Mouse (Mus musculus) forebrain, embryonic 14.5 days (tissue): ENCODE data around the gene Gm38119. TPM values are rescaled to one million over a fixed set of nuclear protein-coding genes. Genes with fewer than 3 reads are reported as not detected.
"Not testable (repeated sequence)": the region's sequence is repeated elsewhere in the genome, so short reads cannot be mapped to it uniquely, and the experiment has no call there.

ENCODE experiments used
- ATAC-seq: fragments of 200-750 bp; cut with Nextera tagmentation; 2 replicates; pipeline ENCODE4 v1.8.0; 2017; ENCODE audit warnings: mild to moderate bottlenecking, moderate library complexity
- DNase-seq: peaks from one replicate; pipeline ENCODE4 v3.0.0-alpha.2; 2015; ENCODE audit warnings: low spot score
- H3K27ac ChIP-seq: fragments of 300-500 bp; sonication (generic); 2 replicates; pipeline ENCODE4 v1.5.1; 2014; ENCODE audit warnings: low read depth, mild to moderate bottlenecking, control low read depth, low read length, moderate library complexity
- H3K27me3 ChIP-seq: fragments of 300-500 bp; sonication (generic); replicated peaks from 2 replicates; pipeline ENCODE4 v1.6.1; 2014; ENCODE audit warnings: low read length, control low read depth, mixed read lengths; ENCODE audit not compliant: control insufficient read depth, insufficient read depth
- H3K36me3 ChIP-seq: fragments of 300-500 bp; sonication (generic); 2 replicates; pipeline ENCODE4 v1.6.1; 2014; ENCODE audit warnings: low read length, control low read depth; ENCODE audit not compliant: control insufficient read depth, insufficient read depth
- H3K4me1 ChIP-seq: fragments of 300-500 bp; sonication (generic); 2 replicates; pipeline ENCODE4 v1.6.1; 2014; ENCODE audit warnings: antibody characterized with exemption, low read length, control low read depth; ENCODE audit not compliant: control insufficient read depth, insufficient read depth
- H3K4me2 ChIP-seq: fragments of 300-500 bp; sonication (generic); 2 replicates; pipeline ENCODE4 v1.6.1; 2014; ENCODE audit warnings: mild to moderate bottlenecking, control low read depth, low read length
- H3K4me3 ChIP-seq: fragments of 300-500 bp; sonication (generic); 2 replicates; pipeline ENCODE4 v1.5.1; 2014; ENCODE audit warnings: low read depth, low read length, control low read depth
- H3K9ac ChIP-seq: fragments of 300-500 bp; sonication (generic); 2 replicates; pipeline ENCODE4 v1.6.1; 2014; ENCODE audit warnings: mild to moderate bottlenecking, low read length, control low read depth, moderate library complexity
- H3K9me3 ChIP-seq: fragments of 300-500 bp; sonication (generic); replicated peaks from 2 replicates; pipeline ENCODE4 v1.6.1; 2016; ENCODE audit warnings: low read length, control low read depth, mixed read lengths; ENCODE audit not compliant: control insufficient read depth
- WGBS: fragments of 180-500 bp; shearing (Covaris S2); extraction: QIAGEN DNeasy Blood & Tissue Kit; methylation state at CpG from one replicate; pipeline ENCODE4 v1.1.7; 2014; 5-methylcytosine and 5-hydroxymethylcytosine counted together
- polyA plus RNA-seq: library from polyadenylated mRNA; unstranded; fragments of >200 nt; fragmentation: Nextera tagmentation; extraction: Ambion mirVana; gene quantifications from 2 replicates; pipeline ENCODE4 v1.2.1, GENCODE M21; 2014

The Gm38119 gene
- polyA plus RNA-seq, 1 experiment from 2014 or later = not detected

DNA sequence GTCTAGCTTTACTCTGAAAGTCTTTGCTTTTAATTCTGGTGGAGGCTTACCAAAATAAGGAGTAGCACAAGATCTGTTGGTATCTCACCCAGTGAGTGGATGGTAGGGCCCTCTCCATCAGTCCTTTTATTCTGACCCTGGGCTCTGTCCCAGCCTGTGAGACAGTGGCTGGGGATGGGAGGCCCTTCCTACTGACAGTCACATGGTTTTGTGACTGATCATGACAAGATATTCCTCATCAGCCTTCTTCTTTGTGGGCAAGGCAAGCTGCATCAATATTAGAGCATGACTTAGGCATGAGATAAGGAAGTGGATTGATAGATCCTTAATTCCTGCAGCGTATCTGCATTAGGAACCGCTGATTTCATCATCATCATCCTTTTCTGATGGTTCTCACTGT lies 29.9 kb downstream of the Gm38119 start, which contains the start of gene Lce1e:
TSS of gene Lce1e (minus strand) at position 101 of the 400 bp plus-strand sequence.
- WGBS = 84% methylated on average over 2 of the region's 2 CpGs
- DNase-seq (no peak), ATAC-seq (no peak)
- Histone ChIP-seq H3K4me1 (no peaks in the 10 kb centered on the region), H3K4me2 (no peak within 1 kb of the TSS), H3K9ac (no peak within 1 kb of the TSS), H3K27me3 (no peaks in the 10 kb centered on the region), H3K9me3 (no peaks in the 10 kb centered on the region), H3K4me3 (no peak within 1 kb of the TSS), H3K27ac (no peak within 1 kb of the TSS), H3K36me3 (no peaks in the 10 kb centered on the region)

GRCm38 (mm10) chr3:92694613-92695012 lies 44.3 kb downstream of the Gm38119 start:
- Histone ChIP-seq H3K36me3 (no peaks in the 10 kb centered on the region), H3K27ac (no peak overlapping the region), H3K4me1 (no peaks in the 10 kb centered on the region), H3K4me2 (no peak overlapping the region), H3K9ac (no peak overlapping the region), H3K4me3 (no peak overlapping the region), H3K27me3 (no peaks in the 10 kb centered on the region), H3K9me3 (no peaks in the 10 kb centered on the region)
- no peak for DNase-seq
- no peak for ATAC-seq
- 0% methylated on average over 1 of the region's 1 CpGs for WGBS

GRCm38 (mm10) chr3:92691688-92692087 lies 47.2 kb downstream of the Gm38119 start:
- Histone ChIP-seq H3K27ac (no peak overlapping the region), H3K9me3 (no peaks in the 10 kb centered on the region), H3K4me3 (no peak overlapping the region), H3K9ac (no peak overlapping the region), H3K4me2 (no peak overlapping the region), H3K27me3 (no peaks in the 10 kb centered on the region), H3K4me1 (no peaks in the 10 kb centered on the region), H3K36me3 (no peaks in the 10 kb centered on the region)
- DNase-seq = no peak
- no peak for ATAC-seq

- H3K9me3 ChIP-seq, H3K9ac ChIP-seq, ATAC-seq, H3K36me3 ChIP-seq, H3K4me3 ChIP-seq, H3K4me2 ChIP-seq, H3K27me3 ChIP-seq, H3K4me1 ChIP-seq, H3K27ac ChIP-seq, DNase-seq: not testable (repeated sequence)
- 89% methylated on average over 16 of the region's 16 CpGs for WGBS
Measured at GRCm38 (mm10) chr3:92689154-92689553, 49.7 kb downstream of the Gm38119 start.

Other genes with a start within 250 kb of the Gm38119 start
- gene Sprr4, start 238.6 kb downstream of the Gm38119 start, polyA plus RNA-seq = not detected in 2 replicates
- not detected in 2 replicates for gene 2310046K23Rik, start 204.6 kb downstream of the Gm38119 start, polyA plus RNA-seq
- not detected in 2 replicates for gene Ivl, start 165.4 kb downstream of the Gm38119 start, polyA plus RNA-seq
- not detected in 2 replicates for gene Smcp, start 150.1 kb downstream of the Gm38119 start, polyA plus RNA-seq
- not detected in 2 replicates for gene 2210017I01Rik, start 131.6 kb downstream of the Gm38119 start, polyA plus RNA-seq
- not detected in 2 replicates for gene Lce6a, start 117.4 kb downstream of the Gm38119 start, polyA plus RNA-seq
- gene Lce1a1, start 90.8 kb downstream of the Gm38119 start, polyA plus RNA-seq = not detected in 2 replicates
- not detected in 2 replicates for gene Lce1b, start 82.2 kb downstream of the Gm38119 start, polyA plus RNA-seq
- not detected in 2 replicates for gene Lce1a2, start 68.8 kb downstream of the Gm38119 start, polyA plus RNA-seq
- gene Lce1c, start 59.8 kb downstream of the Gm38119 start, polyA plus RNA-seq = not detected in 2 replicates
- not detected in 2 replicates for gene Lce1d, start 51.9 kb downstream of the Gm38119 start, polyA plus RNA-seq
- not detected in 2 replicates for gene Lce1e, start 30.0 kb downstream of the Gm38119 start, polyA plus RNA-seq
- not detected in 2 replicates for gene Lce1f, start 18.7 kb downstream of the Gm38119 start, polyA plus RNA-seq
- gene Lce1g, start 13.2 kb upstream of the Gm38119 start, polyA plus RNA-seq = not detected in 2 replicates
- not detected in 2 replicates for gene Lce1h, start 26.0 kb upstream of the Gm38119 start, polyA plus RNA-seq
- not detected in 2 replicates for gene Lce1i, start 39.8 kb upstream of the Gm38119 start, polyA plus RNA-seq
- gene Lce1j, start 51.4 kb upstream of the Gm38119 start, polyA plus RNA-seq = not detected in 2 replicates
- not detected in 2 replicates for gene Lce1k, start 68.8 kb upstream of the Gm38119 start, polyA plus RNA-seq
- gene Kprp, start 88.2 kb upstream of the Gm38119 start, polyA plus RNA-seq = not detected in 2 replicates
- not detected in 2 replicates for gene Lce1l, start 112.2 kb upstream of the Gm38119 start, polyA plus RNA-seq
- not detected in 2 replicates for gene 2310050C09Rik, start 131.1 kb upstream of the Gm38119 start, polyA plus RNA-seq
- gene Lce3a, start 187.1 kb upstream of the Gm38119 start, polyA plus RNA-seq = not detected in 2 replicates
- not detected in 2 replicates for gene Lce3b, start 193.9 kb upstream of the Gm38119 start, polyA plus RNA-seq
- gene Lce3c, start 205.4 kb upstream of the Gm38119 start, polyA plus RNA-seq = not detected in 2 replicates
- gene Lce3d, start 218.3 kb upstream of the Gm38119 start, polyA plus RNA-seq = not detected in 2 replicates
- gene Lce3e, start 228.0 kb upstream of the Gm38119 start, polyA plus RNA-seq = not detected in 2 replicates